Mouse (Mus musculus) heart, adult 2 months (tissue): ENCODE data around the gene Lipk.

ENCODE experiments used
- CTCF ChIP-seq: fragments of 200-600 bp; IDR thresholded peaks from 2 replicates; pipeline ENCODE4 v1.8.1; 2022; ENCODE audit warnings: antibody characterized with exemption, mild to moderate bottlenecking, moderate library complexity
- POLR2A ChIP-seq: fragments of 200-500 bp; IDR thresholded peaks from 2 replicates; pipeline ENCODE4 v1.6.1; 2011; ENCODE audit warnings: mild to moderate bottlenecking, low read depth, low read length, control low read depth; ENCODE audit not compliant: insufficient read depth

DNA sequence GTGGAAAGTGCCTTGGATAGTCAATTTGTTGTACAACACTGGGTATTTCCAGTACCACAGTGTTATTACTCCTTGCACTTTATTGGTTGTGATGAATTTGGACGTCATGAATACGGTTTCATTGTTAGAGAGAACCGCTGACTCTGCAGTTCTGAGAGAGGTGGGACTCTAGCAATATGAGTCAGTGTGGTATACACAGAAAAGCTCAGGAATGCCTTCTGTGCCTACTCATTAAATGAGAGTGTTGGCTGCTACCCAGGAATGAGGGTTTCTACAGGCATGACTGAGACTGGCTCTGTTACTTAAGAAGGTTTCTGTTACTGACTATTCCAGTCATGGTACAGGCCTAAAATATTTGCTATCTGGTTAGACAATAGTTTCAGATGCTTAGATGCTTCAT, 43.4 kb downstream of the Lipk start:
- no peak for TF ChIP-seq POLR2A
- TF ChIP-seq CTCF, result no peak
